ENCODE assay signal across 8 mouse cellular contexts in genomic region chr5:142380491-142380890, GRCm38 (mm10). TPM values are rescaled to one million over a fixed set of nuclear protein-coding genes. Genes with fewer than 3 reads are reported as not detected.
DNase-seq lines count a peak whose midpoint lies in the region; ATAC-seq and TF ChIP-seq lines count a peak whose summit lies in the region.

No protein-coding gene starts in this region.

- 0 out of 2 replicates have a peak, but pooled peaks have one; percentile 40 for ATAC-seq in forebrain, embryonic 14.5 days
- no peak for ATAC-seq in forebrain, embryonic 16.5 days
- peak; percentile 83 for ATAC-seq in limb, embryonic 14.5 days (ENCODE audit: low FRiP score, low read depth)

- no peak for TF ChIP-seq POLR2A in limb, embryonic 14.5 days (IDR thresholded peaks at IDR 0.05; ENCODE audit: borderline replicate concordance, extremely low read depth, insufficient read depth, insufficient read length)

- H3K4me1 ChIP-seq in forebrain, embryonic 14.5 days (ENCODE audit: control insufficient read depth, insufficient read depth, low read length): peaks cover 7% of the 10 kb centered on the region
- peaks cover 13% of the 10 kb centered on the region for H3K4me1 ChIP-seq in forebrain, embryonic 16.5 days (replicated peaks; ENCODE audit: control insufficient read depth, insufficient read depth, low read length)
- H3K4me1 ChIP-seq in embryonic facial prominence, embryonic 10.5 days: peaks cover 33% of the 10 kb centered on the region
- peaks cover 39% of the 10 kb centered on the region for H3K4me1 ChIP-seq in limb, embryonic 14.5 days (ENCODE audit: control insufficient read depth, insufficient read depth, low read length)

- no peak overlapping the region for H3K9ac ChIP-seq in forebrain, embryonic 14.5 days (ENCODE audit: low read length)
- H3K9ac ChIP-seq in forebrain, embryonic 16.5 days (replicated peaks; ENCODE audit: low read depth, low read length): no peak overlapping the region
- no peak overlapping the region for H3K9ac ChIP-seq in limb, embryonic 14.5 days (ENCODE audit: low read depth, low read length, severe bottlenecking)

- no peak overlapping the region for H3K27ac ChIP-seq in forebrain, embryonic 14.5 days (ENCODE audit: low read depth, low read length)
- no peak overlapping the region; the same call in 1 of the 2 replicates for H3K27ac ChIP-seq in forebrain, embryonic 16.5 days (ENCODE audit: low read length)
- H3K27ac ChIP-seq in embryonic facial prominence, embryonic 10.5 days (replicated peaks): peak overlapping the region; percentile 80
- peak overlapping the region; percentile 71 for H3K27ac ChIP-seq in limb, embryonic 14.5 days (replicated peaks; ENCODE audit: low read depth, low read length)

- WGBS in forebrain, embryonic 14.5 days: 51% methylated on average over 6 of the region's 6 CpGs
- 46% methylated on average over 6 of the region's 6 CpGs for WGBS in forebrain, embryonic 16.5 days
- 34% methylated on average over 6 of the region's 6 CpGs for WGBS in embryonic facial prominence, embryonic 10.5 days
- 21% methylated on average over 6 of the region's 6 CpGs for WGBS in limb, embryonic 14.5 days

- H3K4me3 ChIP-seq in forebrain, embryonic 14.5 days (ENCODE audit: low read depth, low read length): no peak overlapping the region
- H3K4me3 ChIP-seq in forebrain, embryonic 16.5 days (replicated peaks; ENCODE audit: low read length): no peak overlapping the region
- H3K4me3 ChIP-seq in embryonic facial prominence, embryonic 10.5 days: no peak overlapping the region
- H3K4me3 ChIP-seq in limb, embryonic 14.5 days (replicated peaks; ENCODE audit: low read length): no peak overlapping the region

- no peaks in the 10 kb centered on the region for H3K36me3 ChIP-seq in forebrain, embryonic 14.5 days (ENCODE audit: control insufficient read depth, insufficient read depth, low read length)
- H3K36me3 ChIP-seq in forebrain, embryonic 16.5 days (ENCODE audit: control insufficient read depth, insufficient read depth): no peaks in the 10 kb centered on the region
- no peaks in the 10 kb centered on the region for H3K36me3 ChIP-seq in embryonic facial prominence, embryonic 10.5 days (replicated peaks)
- H3K36me3 ChIP-seq in limb, embryonic 14.5 days (ENCODE audit: control insufficient read depth, insufficient read depth, low read length): no peaks in the 10 kb centered on the region

- H3K27me3 ChIP-seq in forebrain, embryonic 14.5 days (replicated peaks; ENCODE audit: control insufficient read depth, insufficient read depth, low read length): no peaks in the 10 kb centered on the region
- H3K27me3 ChIP-seq in forebrain, embryonic 16.5 days (replicated peaks; ENCODE audit: control insufficient read depth, insufficient read depth, low read length): no peaks in the 10 kb centered on the region
- no peaks in the 10 kb centered on the region for H3K27me3 ChIP-seq in embryonic facial prominence, embryonic 10.5 days (replicated peaks; ENCODE audit: low read depth, poor library complexity, severe bottlenecking)
- H3K27me3 ChIP-seq in limb, embryonic 14.5 days (ENCODE audit: control insufficient read depth, insufficient read depth, low read length): no peaks in the 10 kb centered on the region

- no peak overlapping the region for H3K4me2 ChIP-seq in forebrain, embryonic 14.5 days (ENCODE audit: low read length)
- H3K4me2 ChIP-seq in forebrain, embryonic 16.5 days (ENCODE audit: low read length): no peak overlapping the region
- no peak overlapping the region for H3K4me2 ChIP-seq in limb, embryonic 14.5 days (replicated peaks; ENCODE audit: low read depth, low read length, severe bottlenecking)

- intact Hi-C loops in left cerebral cortex, postnatal 36 days (cut with DNase I): no loop called here

- DNase-seq in forebrain, embryonic 14.5 days (ENCODE audit: low spot score): peak; percentile 53
- DNase-seq in left cerebral cortex, postnatal 36 days (ENCODE audit: low spot score in 2 of 2): peak; percentile 22 to 26
- DNase-seq in left cerebral cortex, adult 11 months (ENCODE audit: low spot score): no peak
- DNase-seq in embryonic facial prominence, embryonic 10.5 days (ENCODE audit: low spot score): peak; percentile 79
- DNase-seq in limb, embryonic 14.5 days (ENCODE audit: low spot score): peak; percentile 96
- no peak for DNase-seq in B cell, adult 2 months
- no peak for DNase-seq in thymus, postnatal 4 days

- H3K9me3 ChIP-seq in forebrain, embryonic 14.5 days (replicated peaks; ENCODE audit: control insufficient read depth, low read length): no peaks in the 10 kb centered on the region
- no peaks in the 10 kb centered on the region for H3K9me3 ChIP-seq in forebrain, embryonic 16.5 days (ENCODE audit: control insufficient read depth, low read length)
- no peaks in the 10 kb centered on the region for H3K9me3 ChIP-seq in embryonic facial prominence, embryonic 10.5 days
- no peaks in the 10 kb centered on the region for H3K9me3 ChIP-seq in limb, embryonic 14.5 days (ENCODE audit: control insufficient read depth, low read length)

RNA-seq across cellular contexts. Expression of gene Foxk1, which starts 20.8 kb away (rescaled TPM):
- polyA plus RNA-seq in forebrain, embryonic 14.5 days (2014; fragmentation: Nextera tagmentation; extraction: Ambion mirVana): 1.8 and 2.8 TPM in 2 replicates
- 4.1 and 4.6 TPM in 2 replicates for polyA plus RNA-seq in forebrain, embryonic 16.5 days (2015; fragmentation: Nextera tagmentation; extraction: Ambion mirVana)
- 10 to 100 TPM; 42.4 to 42.5 TPM for total RNA-seq in left cerebral cortex, postnatal 36 days (2021)
- 4.8 and 5.1 TPM in 2 replicates for polyA plus RNA-seq in embryonic facial prominence, embryonic 10.5 days (2016; fragmentation: Nextera tagmentation; extraction: Ambion mirVana)
- polyA plus RNA-seq in limb, embryonic 14.5 days (2012; rRNA removed): 18.6 and 22.1 TPM in 2 replicates
- polyA plus RNA-seq in limb, embryonic 14.5 days (2014; fragmentation: Nextera tagmentation; extraction: Ambion mirVana): 6.0 and 6.7 TPM in 2 replicates

Comparison
In these comparisons a context has a peak if more than half of its experiments do, and no peak if none do; other contexts are left out.
1. DNase-seq: peak in forebrain, embryonic 14.5 days (single experiment), left cerebral cortex, postnatal 36 days (2 of 2), embryonic facial prominence, embryonic 10.5 days (single experiment) and limb, embryonic 14.5 days (single experiment); none in left cerebral cortex, adult 11 months (single experiment), B cell, adult 2 months (0 of 2) and thymus, postnatal 4 days (single experiment).
2. H3K27ac ChIP-seq: peak in embryonic facial prominence, embryonic 10.5 days (single experiment) and limb, embryonic 14.5 days (single experiment); none in forebrain, embryonic 14.5 days (single experiment) and forebrain, embryonic 16.5 days (single experiment).